9 mouse cellular contexts compared by ENCODE assay signal in the genomic region with DNA sequence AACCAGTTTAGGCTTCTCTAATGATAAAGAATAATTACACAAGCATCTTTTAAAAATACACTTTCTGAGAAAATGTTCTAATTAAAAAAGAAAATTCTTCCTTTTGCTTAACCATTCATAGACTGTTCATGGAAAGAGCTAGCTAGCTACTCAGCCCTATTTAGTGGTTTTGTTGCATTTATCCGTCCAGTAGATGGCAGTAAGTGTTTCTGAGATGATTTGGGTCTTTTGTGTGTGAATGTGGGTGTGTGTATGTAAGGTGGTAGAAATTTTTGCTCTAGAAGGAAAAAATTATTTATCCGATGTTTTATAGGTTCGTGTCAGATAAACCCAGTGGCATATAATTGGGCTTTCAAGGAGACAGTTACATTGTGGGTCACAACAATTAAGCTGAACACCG.
A peak's percentile ranks its signal among the peaks of the same experiment; 100 is the strongest.
DNase-seq lines count a peak whose midpoint lies in the region; ATAC-seq and TF ChIP-seq lines count a peak whose summit lies in the region.
"Had no signal": no experiment of that assay in that cellular context is flagged by ENCODE, and none has a peak within 500 bp of the region (broad histone marks: within the 10 kb centered on the region; RNA-seq: fewer than 3 reads in every experiment).

No protein-coding gene starts in this region.

- H3K36me3 ChIP-seq in kidney, adult 2 months (ENCODE audit: control insufficient read depth, insufficient read depth, low read length), result no peaks in the 10 kb centered on the region
- no peaks in the 10 kb centered on the region for H3K36me3 ChIP-seq in kidney, embryonic 14.5 days (ENCODE audit: control insufficient read depth, insufficient read depth, low read length)
- H3K36me3 ChIP-seq in hindbrain, embryonic 15.5 days, result no peaks in the 10 kb centered on the region

- H3K4me2 ChIP-seq in kidney, embryonic 14.5 days (replicated peaks; ENCODE audit: low read depth, low read length), result no peak overlapping the region
- H3K4me2 ChIP-seq in hindbrain, embryonic 15.5 days, result no peak overlapping the region

- no peak overlapping the region for H3K4me3 ChIP-seq in kidney, adult 2 months (ENCODE audit: insufficient read depth, low read depth, low read length)
- H3K4me3 ChIP-seq in kidney, embryonic 14.5 days (ENCODE audit: low read length), result no peak overlapping the region
- H3K4me3 ChIP-seq in hindbrain, embryonic 15.5 days, result no peak overlapping the region
- H3K4me3 ChIP-seq: megakaryocyte, embryonic 14.5 days had no signal

- H3K9ac ChIP-seq in kidney, embryonic 14.5 days (ENCODE audit: low read depth, low read length), result no peak overlapping the region
- H3K9ac ChIP-seq in hindbrain, embryonic 15.5 days, result no peak overlapping the region

- peak; percentile 33 for DNase-seq in kidney, adult 2 months
- peak; percentile 23 for DNase-seq in 416B (ENCODE audit: low read depth)
- DNase-seq in Muller cell, postnatal 12 days (ENCODE audit: inconsistent ontology term), result peak; percentile 31
- no peak for DNase-seq in B cell, adult 2 months
- DNase-seq in adrenal gland, postnatal 10 days, result no peak
- DNase-seq in ovary, postnatal 14 days (ENCODE audit: low spot score), result no peak

- TF ChIP-seq CTCF in kidney, adult 2 months (conservative IDR thresholded peaks at IDR 0.05; ENCODE audit: insufficient read depth, insufficient read length, low read depth, low read length), result no peak

- WGBS in kidney, adult 2 months, result 55% methylated on average over 4 of the region's 4 CpGs
- WGBS in kidney, embryonic 14.5 days, result 56% methylated on average over 4 of the region's 4 CpGs
- WGBS in hindbrain, embryonic 15.5 days, result 42% methylated on average over 4 of the region's 4 CpGs

- no peak overlapping the region for H3K27ac ChIP-seq in kidney, adult 2 months (ENCODE audit: insufficient read depth, low read depth, low read length)
- H3K27ac ChIP-seq in kidney, embryonic 14.5 days (ENCODE audit: low read depth, low read length), result no peak overlapping the region
- no peak overlapping the region for H3K27ac ChIP-seq in hindbrain, embryonic 15.5 days (replicated peaks)

- no peak for ATAC-seq in kidney, embryonic 14.5 days (ENCODE audit: low FRiP score, low TSS enrichment)
- peak; percentile 85 for ATAC-seq in hindbrain, embryonic 15.5 days (ENCODE audit: low FRiP score, low read depth)

- no peaks in the 10 kb centered on the region for H3K9me3 ChIP-seq in kidney, embryonic 14.5 days (ENCODE audit: control insufficient read depth, low read length)
- H3K9me3 ChIP-seq in hindbrain, embryonic 15.5 days, result no peaks in the 10 kb centered on the region
- H3K9me3 ChIP-seq: megakaryocyte, embryonic 14.5 days had no signal

- TF ChIP-seq POLR2A in kidney, adult 2 months (IDR thresholded peaks at IDR 0.05; ENCODE audit: low read depth, low read length), result no peak

- H3K4me1 ChIP-seq in kidney, adult 2 months (ENCODE audit: control insufficient read depth, insufficient read depth, low read length), result no peaks in the 10 kb centered on the region
- no peaks in the 10 kb centered on the region for H3K4me1 ChIP-seq in kidney, embryonic 14.5 days (ENCODE audit: control insufficient read depth, insufficient read depth, low read length)
- no peaks in the 10 kb centered on the region for H3K4me1 ChIP-seq in hindbrain, embryonic 15.5 days (replicated peaks)
- H3K4me1 ChIP-seq: megakaryocyte, embryonic 14.5 days had no signal

- no peaks in the 10 kb centered on the region for H3K27me3 ChIP-seq in kidney, adult 2 months (replicated peaks; ENCODE audit: control insufficient read depth, insufficient read depth, low read length)
- no peaks in the 10 kb centered on the region for H3K27me3 ChIP-seq in kidney, embryonic 14.5 days (ENCODE audit: control insufficient read depth, insufficient read depth, low read length)
- 0 out of 2 replicates have a peak, but pooled peaks cover 4% of the 10 kb centered on the region for H3K27me3 ChIP-seq in hindbrain, embryonic 15.5 days
- H3K27me3 ChIP-seq: megakaryocyte, embryonic 14.5 days had no signal

Comparison
In these comparisons a context has a peak if more than half of its experiments do, and no peak if none do; other contexts are left out.
1. DNase-seq: peak in kidney, adult 2 months (single experiment), 416B (single experiment) and Muller cell, postnatal 12 days (single experiment); none in B cell, adult 2 months (0 of 2), adrenal gland, postnatal 10 days (single experiment) and ovary, postnatal 14 days (single experiment).